Mouse (Mus musculus): ENCODE results near the gene Gcm1.

The Gcm1 gene

DNA sequence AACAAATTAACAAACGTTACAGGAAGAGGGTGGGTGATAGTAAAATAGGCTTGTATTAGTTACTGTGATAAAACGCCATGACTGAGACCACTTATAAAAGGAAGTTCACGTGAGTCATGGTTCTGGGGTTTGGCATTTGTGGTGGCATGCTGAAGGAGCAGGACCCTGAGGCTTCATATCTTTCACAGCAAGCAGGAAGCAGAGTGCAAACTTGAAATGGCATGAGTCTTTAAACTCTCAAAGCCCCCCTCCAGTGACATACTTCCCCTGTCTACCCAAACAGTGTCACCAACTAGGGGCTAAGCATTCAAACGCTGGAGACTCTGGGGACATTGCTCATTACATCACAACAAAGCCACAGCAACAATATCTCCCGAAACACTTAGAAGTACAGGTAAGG, 49.2 kb downstream of the Gcm1 start:
- DNase-seq (ENCODE audit: low read depth, low spot score) = no peak

DNA sequence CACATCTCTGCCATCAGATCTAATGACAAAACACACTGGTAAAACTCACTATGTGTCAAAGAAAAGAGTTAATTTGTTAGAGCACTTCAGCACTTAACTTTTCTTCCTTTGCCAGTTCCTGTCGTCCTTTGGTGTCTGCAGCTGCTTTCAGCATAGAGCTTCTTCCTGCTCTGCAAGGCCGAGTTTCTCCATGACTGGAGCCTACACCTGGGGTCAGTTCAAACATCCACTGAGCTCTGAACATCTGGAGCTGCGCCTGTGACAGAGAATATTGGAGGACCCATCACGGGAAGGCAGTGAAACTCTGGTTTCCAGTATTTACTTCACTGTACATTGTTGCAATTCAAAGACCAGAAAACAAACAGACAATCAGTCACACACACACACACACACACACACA, 49.7 kb downstream of the Gcm1 start:
- peak; percentile 85 for DNase-seq (ENCODE audit: low read depth, low spot score)

DNA sequence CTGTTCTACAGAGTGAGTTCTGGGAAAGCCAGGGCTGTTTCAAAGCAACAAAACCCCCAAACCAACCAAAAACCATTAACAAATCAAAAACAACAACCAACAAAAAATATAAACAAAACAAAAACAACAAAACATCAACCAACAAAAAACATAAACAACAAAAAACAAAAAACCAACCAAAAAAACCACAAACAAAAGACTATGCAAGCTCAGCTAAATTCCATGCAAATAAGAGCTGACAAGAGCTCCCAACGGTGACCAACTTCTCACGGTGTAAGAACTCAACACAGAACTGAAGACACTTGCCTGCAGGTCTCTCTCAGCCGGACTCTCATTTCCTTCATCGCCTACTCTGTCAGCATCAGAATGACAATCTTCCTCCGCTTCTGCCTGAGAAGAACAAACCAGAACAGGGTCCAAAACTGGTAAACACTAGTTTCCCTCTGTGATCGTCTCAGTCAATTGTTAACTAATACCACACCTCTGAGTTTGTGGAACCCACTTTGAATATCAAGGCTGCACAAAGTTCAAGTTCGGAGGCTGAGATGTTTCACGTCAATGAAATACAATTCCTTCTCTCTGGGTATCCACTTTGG, 52.3 kb downstream of the Gcm1 start:
- DNase-seq (ENCODE audit: low read depth, low spot score) = peak; percentile 69

DNA sequence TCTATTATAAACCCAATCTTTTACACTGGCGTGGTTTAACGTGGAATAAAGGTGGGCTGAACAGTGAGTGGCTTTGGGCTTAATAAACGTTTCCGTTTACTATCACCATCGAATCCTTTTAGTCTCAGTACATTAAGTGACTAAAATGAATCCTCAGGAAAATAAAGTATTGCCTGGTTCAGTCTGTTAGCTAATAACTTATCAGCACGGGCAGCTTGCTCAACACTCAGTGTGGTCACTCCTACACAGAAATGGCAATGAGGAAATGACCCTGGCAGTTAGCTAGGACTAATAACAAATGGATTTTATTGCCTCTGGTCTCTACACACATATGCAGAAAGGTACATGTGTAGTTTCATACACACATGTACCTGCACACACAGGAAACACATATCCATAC, 53.2 kb downstream of the Gcm1 start:
- no peak for DNase-seq (ENCODE audit: low read depth, low spot score)

DNA sequence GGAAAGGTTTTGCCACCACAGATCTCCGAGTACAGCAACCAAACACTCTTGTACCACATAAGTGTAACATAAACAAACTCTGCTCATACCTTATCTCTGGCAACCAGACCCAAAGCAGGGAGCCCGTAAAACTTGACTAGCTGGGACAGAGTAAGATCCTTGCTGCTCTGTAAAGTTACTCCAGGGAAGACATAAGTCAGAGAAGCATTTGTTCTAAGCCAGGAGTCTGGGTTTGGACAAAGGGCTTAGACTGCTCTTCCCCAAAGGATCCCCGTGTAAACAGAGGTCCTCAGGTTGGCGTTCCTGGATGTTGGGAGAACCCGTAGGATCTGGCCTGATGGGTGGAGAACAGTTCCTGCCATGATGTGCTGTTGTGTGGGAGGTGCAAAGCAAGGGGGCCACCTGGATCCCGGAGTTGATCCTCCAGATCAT, 53.8 kb downstream of the Gcm1 start:
- DNase-seq (ENCODE audit: low read depth, low spot score) = no peak

DNA sequence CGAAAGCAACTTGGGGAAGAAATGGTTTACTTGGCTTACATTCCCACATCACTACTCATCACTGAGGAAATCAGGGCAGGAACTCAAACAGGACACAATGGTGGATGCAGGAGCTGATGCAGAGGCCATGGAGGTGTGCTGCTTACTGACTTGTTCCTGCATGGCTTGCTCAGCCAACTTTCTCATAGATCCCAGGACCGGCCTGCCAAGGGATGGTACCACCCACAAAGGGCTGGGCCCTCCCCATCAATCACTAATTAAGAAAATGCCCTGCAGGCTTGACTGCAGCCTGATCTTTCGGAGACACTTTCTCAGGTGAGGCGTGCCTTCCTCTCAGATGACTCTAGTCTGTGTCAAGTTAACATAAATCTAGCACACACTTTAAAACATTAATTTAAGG, 55.1 kb downstream of the Gcm1 start:
- no peak for DNase-seq (ENCODE audit: low read depth, low spot score)

DNA sequence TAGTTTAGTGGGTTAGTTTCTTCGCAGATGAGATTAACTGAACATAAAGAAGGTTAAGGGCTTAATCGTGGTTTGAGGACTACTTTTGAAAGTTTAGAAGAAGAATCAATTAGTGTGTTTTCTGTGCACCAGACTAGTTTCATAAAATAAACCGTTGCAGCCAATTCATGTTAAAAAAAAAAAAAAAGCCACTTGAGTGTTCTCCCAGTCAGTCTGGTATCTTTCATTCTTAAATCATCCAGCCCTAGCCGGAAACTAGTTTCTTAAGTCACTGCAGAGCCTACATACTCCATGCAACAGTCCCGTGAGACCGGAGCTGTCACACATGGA, 55.8 kb downstream of the Gcm1 start:
- peak; percentile 73 for DNase-seq (ENCODE audit: low read depth, low spot score)

DNA sequence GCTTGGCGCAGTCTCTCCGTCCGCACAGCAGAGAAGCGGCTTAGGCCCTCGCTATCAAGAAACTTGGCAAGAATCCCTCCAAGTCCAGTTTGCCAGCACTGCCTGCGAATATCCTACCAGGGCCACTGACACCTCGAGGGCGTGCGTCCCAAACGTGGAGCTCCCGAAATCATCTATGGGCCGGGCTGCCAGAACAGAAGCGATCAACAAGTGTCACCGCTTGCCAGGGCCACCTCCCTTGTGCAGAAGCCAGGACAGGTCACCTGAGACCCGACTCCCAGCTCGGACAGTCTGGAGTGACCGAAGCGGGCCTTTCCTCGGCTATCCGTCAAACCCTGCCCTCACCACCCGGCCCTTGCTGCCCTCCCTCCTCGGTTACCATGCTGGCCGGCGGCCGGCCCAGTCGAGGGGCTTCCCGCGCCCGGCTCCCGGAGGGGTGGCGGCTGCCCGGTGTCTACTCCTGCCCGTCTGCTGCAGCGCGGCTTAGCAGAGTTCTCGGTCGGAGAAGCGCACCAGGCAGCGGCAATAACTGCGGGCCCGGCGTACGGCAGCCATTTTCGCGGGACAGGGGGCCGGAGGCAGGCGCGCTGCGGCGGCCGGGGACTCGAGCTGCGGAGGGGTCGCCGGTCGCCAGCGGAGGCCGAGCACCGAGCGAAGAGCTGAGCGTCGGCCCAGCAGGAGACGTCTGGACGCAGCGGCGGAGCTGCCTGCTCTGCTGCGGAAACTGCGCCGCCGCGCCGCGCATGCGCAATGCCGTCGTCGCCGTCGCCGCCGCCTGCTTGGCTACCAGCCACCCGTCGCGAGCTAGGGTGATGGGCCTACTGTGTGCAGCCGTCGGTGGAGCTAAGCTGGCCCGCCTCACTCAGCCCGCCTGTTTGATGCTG, 56.4 kb downstream of the Gcm1 start:
- DNase-seq (ENCODE audit: low read depth, low spot score) = peak; percentile 92

DNA sequence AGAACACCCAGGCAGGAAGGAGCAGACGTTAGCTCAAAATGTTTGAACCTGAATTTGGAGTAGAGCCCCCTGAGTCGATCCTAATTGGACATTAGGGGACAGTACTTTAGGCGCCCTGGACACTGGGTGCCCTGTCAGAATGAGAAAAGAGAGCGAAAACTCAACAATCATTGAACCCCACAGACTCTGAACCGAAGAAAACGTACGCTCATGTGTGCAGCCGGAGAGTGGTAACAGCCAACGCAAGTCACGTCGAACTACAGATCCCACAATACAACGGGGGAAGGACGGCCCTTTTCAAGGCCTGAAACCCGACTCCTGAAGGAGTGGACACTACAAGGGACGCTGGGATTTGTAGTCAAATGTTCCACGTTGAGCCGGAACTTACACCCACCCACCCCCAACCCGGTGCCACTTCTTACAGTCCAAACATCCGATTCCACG, 57.1 kb downstream of the Gcm1 start, which contains the start of the genes Fbxo9 and Ick:
Fbxo9 (minus strand) TSS at position 270 of the 444 bp plus-strand sequence.
Ick (plus strand) TSS at position 397 of the 444 bp plus-strand sequence.
- DNase-seq (ENCODE audit: low read depth, low spot score) = peak; percentile 95

DNA sequence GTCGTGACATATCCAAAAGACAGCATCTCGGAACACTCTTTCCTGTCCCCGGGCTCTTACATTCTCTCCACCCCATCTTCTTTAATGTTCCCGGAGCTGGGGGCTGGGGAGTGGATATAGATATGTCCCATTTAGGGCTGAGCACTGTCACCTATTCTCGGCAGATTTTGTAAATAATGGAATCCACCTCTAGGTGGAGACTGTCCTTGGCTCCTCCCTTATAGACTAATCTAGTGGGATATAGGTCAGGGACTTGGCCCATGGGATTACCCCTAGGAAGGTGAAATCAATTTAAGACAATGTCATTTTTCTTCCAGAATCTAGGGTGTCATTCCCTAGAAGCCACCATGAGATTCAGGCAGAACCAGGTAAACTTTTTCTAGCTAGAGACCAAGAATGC, 57.9 kb downstream of the Gcm1 start:
- DNase-seq (ENCODE audit: low read depth, low spot score) = peak; percentile 66

DNA sequence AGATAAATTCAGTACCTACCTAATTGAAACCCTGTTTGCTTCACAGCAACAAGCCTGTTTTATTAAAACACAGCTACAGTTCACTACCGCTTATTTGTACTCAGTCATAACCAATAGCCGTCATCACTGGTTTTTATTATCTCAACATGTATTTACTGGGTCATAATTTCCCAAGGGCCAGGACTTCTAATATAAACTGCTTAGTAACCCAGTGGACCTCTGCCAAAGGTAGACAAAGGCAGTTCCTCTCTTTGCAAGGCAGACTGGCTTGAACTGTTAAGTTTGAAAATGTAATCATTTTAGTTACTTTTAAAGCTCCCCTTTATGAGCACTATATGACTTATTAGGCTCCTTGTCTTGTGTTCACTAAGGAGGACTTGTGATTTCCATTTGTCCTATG, 59.7 kb downstream of the Gcm1 start:
- DNase-seq (ENCODE audit: low read depth, low spot score) = no peak

DNA sequence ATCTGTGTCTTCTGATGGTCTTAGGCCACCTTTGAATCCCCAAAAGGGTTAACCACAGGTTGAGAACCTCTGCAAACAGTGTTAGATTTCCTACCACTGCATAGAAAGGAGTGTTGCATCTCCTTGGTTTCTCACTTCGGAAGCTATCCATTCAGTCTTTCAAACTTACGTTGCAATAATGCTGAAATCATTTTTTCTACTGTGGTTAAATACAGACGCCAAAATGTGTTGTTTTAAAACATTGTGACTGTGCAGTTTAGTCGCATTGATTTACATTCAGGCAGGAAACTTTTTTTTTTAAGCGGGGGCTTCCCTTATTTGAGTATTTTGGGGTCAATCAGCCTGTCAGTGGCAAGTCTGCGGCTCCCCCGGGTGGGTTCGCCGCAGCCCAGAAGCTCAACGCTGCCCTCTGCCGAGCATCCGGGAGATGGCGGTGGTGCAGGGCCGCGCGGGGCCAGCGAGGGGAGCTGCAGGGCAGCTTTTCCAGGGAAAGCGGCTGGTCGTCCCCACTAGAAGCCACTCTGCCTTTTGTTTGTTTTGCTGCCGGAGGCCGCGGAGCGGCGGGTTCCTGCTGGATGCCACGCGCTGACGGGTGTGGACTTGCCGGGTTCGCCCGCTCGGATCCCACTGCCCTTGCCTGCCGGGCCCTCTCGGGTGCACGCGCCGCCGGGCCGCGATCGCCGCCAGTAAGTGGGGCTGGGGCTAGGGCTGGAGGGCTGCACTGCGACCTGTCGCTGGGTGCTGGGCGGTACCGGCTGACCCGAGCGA, 61.2 kb downstream of the Gcm1 start:
- DNase-seq (ENCODE audit: low read depth, low spot score) = peak; percentile 96

DNA sequence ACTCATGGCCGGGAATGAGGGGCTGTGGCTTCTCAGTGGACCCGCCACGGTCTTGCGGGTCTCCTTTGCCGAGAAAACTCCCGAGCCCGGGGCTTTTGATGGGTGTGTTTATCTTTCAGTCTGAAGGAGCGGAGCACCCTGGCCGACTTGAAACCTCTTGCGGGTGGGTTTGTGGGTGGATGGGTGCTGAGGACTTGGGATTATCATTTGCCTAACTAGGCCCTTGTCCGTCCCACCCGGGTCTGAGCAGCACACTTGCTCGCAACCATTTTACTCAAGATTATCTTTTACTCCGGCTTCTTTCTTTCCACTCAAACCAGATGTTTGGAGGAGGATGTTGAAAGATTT, 61.8 kb downstream of the Gcm1 start:
- no peak for DNase-seq (ENCODE audit: low read depth, low spot score)
